Mouse (Mus musculus) embryonic fibroblast, embryonic 13.5 days (primary cell): Measurements from ENCODE around the gene Jpt1.

Experiments
- CTCF ChIP-seq: IDR thresholded peaks from 2 replicates; pipeline ENCODE4 v1.5.1; 2011; ENCODE audit warnings: mild to moderate bottlenecking, control low read depth, low read length, moderate library complexity, borderline replicate concordance; ENCODE audit not compliant: insufficient read depth
- POLR2A ChIP-seq: IDR thresholded peaks from 2 replicates; pipeline ENCODE4 v1.6.1; 2011; ENCODE audit warnings: low read depth, mild to moderate bottlenecking, control low read depth, low read length, moderate library complexity

DNA sequence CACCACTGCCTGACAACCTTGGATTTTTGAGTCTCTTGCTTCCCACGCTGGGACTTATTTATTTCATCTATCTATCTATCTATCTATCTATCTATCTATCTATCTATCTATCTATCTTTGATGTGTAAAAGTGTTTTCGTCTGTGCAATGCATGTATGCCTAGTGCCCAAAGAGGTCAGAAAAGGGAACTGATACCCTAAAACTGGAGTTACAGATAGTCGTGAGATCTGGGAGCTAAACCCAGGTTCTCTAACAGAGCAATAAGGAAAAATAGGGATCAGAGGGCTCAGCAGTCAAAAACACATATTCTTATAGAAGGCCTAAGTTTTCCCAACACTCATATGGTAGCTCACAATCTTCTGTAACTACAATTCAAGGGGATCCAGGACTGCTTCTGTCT is 5.4 kb upstream of the Jpt1 start:
- no peak for TF ChIP-seq POLR2A
- TF ChIP-seq CTCF, result no peak
